Mouse (Mus musculus): Measurements from ENCODE around the gene Mdm1.
A peak's percentile ranks its signal among the peaks of the same experiment; 100 is the strongest.
"Not testable (repeated sequence)": the region's sequence is repeated elsewhere in the genome, so short reads cannot be mapped to it uniquely, and the experiment has no call there.

Gene Mdm1

DNA sequence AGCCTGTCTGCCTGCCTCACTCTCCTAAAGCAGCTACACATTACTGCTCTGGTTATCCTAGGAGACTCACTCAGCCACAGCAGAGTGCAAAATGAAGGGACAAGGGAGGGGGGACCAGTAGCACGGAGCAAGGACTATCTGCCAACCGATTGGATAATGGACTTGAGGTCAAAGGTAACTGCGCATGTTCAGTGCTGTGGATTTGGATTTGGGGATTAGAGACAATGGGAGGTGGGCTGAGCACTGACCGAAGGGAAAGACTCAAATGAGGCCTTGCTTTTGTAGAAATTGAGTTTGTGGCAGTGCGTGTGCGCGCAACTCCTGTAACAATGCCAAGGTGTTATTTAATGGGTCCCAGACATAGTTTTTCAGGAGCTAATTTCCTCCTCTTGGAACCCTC is 16.4 kb upstream of the Mdm1 start:
- no peak for DNase-seq (ENCODE audit: low spot score)

DNA sequence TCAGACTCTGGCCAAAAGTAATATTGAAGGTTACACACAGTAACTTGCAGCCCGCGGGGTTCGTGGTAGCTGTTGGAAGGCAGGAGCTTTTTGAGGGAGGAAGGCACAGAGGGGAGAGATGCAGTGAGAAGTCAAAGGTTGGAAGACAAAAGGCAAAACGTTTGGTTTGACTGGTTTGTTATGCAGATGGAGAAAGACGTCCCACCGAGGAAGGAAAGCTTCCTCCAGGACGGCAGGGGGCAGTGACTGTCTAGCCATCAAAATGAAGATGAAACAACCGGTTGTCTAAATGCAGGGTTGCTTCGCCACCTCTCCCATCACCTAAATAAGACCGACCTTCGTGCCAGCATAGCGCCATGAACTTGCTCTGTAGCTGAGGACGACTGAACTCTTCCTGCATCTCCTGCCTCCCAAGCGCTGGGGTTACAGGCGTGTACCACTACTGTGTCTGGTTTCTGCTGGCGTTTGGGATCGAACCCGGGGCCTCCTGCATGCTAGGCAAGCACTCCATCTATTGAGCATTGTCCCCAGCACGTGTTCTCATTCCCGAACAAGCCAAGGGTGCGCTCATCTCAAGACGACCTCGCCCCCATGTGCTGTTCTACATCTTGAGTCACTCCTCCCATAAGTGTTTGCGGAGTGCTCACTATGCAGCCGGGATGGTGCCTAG is 15.7 kb upstream of the Mdm1 start:
- no peak for DNase-seq (ENCODE audit: low spot score)

DNA sequence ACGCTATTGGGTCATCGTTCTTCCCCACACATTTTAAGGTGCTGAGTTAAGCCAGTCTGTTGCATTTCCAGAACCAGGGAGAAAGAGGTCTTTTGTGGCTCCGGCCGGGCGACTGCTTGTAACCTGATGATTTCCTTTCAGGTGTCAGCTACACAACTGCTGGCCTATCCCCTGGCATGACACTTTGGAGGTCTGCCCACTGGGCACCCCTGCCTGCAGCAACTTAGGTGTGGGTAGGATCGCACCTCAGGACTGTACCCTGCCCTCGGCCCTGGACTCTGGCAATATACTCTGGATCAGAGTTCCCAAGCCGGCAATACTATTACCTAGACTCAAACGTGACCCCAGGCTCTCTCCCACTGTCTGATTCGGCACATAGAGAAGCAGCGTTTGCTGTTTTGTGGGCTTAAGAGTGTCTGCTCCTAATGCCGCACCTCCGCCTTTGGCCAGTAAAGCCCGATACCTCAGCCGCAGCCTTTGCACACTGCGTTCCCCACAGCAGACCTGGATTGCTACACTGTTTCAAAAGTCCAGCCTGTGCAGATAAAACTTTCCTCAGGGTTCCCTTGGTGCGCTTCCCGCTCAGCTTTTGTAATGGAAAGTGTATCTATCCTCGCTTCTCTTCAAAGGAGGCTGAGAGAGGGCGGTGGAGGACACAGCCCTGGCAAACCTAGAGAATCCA is 12.5 kb upstream of the Mdm1 start:
- no peak for DNase-seq (ENCODE audit: low spot score)

DNA sequence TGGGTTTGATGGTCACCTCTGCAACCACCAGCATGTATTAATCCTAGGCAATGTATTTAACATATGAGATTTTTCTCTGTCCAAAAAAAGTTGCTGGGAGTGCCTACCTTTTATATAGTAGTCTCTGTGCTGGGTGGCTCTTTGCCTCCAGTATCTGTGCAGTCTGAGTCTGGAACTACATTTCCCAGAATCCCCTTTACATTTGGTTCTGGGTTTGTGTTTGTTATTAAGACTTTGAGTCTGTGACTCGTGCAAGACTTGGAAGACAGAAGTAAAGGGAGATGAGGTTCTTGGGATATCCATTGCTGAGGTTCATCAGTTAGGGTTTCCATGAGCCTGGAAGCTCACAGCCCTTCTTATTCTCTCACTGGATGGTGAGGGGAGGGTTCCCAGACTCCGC is 11.6 kb upstream of the Mdm1 start:
- DNase-seq (ENCODE audit: low spot score), result no peak

DNA sequence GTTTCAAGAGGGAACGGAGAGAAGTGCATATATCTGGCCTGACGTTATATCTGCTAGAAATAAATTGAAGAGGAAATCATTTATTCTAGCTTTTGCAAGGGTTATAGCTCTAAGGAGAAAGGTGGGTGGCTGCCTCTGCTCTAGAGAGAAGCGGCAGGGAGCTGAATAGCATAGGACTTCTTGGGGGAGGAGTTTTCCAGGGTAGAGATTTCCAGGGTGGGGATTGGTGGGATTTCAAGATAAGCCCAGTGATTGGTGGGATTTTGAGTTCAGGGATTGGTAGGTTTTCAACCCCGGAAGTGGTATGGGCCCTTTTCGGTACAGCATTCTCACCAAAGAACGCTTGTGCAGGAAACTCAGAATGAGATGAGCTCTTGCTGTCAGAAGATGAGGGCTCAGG is 8.6 kb upstream of the Mdm1 start:
- DNase-seq (ENCODE audit: low spot score), result no peak

DNA sequence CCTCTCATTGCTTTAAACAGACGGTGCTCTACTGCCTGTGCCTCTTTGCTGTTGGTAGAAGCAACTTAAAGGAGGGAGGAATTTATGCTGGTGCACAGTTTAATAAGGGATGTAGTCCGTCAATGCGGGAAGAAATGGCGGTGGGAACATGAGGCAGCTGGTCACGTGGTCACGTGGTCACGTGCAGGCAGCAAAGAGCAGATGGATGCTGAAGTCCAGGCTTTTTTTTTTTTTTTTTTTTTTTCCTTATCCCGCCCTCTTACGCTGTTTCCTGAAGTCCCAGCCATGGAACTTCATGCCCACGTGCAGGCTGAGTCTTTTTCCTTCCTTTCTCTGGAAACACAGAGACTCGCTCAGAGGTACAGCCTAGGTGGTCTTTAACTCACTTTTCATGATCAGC is 3.1 kb upstream of the Mdm1 start:
- DNase-seq (ENCODE audit: low spot score), result no peak

DNA sequence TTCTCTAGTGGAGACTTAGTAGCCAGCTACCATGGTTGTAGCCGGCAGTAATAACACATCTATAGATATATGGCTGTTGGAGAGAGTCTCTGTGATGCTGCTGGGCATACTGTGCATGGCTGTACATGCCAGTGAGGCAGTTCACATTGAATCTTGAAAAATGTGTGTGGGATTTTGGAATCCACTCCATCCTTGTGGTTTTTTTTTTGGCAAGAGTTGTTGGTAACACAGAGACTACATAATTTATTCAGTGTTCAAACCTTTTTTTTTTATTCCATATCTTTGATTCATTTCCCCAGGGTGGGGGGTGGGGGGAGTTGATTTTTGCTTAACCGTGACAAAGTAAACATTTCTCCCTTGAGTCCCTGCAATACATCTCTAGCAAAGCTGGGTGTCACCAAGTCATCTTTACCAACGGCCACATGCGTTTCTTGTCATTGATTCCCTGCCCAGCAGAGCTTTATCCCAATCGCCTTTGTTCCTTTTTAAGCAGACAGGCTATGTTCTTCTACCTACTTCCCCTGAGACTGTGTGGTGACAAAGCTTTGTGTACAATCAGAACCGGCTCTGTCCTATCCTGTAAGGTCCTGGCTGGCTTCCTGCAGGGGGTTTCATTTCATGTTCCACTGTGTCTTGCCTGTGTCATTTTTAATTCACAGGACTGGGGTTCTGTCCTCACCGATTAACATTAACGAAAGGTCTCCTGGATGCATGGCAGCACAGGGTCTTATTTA is 1.6 kb upstream of the Mdm1 start:
- no peak for DNase-seq (ENCODE audit: low spot score)

DNA sequence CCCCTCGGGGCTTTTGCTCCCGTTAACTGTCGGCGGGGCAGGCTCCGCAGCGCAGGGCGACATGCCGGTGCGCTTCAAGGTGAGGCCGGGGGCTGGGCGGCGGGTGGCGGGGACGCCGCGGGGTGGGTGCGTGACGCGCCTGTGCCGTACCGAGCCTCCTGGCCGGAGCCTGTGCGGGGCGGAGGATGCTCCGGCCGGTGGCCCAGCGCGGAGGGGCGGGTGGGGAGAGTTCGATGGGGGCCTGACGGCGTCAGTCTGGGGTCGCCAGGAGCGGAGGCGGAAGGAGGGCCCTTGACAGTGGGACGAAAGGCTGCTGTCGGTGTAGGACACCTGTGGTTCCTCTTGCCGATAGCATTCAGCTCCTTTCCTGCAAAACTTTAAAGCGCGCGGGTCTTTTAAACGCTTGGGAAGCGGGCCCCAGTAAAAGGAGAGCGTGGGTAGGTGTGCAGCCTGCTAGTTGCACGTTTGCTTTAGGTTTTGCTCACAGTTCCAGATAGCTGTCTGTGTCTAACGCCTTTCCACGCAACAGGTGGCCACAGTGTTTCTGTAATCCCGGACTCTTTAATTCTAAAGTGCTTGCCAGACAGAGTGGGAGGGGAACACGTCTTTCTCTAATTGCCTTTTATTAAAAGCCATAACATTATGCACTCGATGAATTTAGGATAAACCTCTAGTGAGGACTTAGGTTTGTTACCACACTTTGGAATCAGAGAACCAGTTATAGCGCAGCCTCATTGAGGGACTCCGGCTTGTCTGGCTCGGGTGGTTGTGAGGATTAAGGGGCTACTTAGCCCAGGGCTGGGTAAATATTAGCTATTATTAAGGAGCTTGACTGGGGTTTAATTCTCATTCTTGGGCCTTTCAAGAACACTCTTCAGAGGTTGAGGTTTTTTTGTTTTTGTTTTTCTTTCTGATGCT is 532 bp downstream of the Mdm1 start:
- DNase-seq (ENCODE audit: low spot score), result peak; percentile 28

DNA sequence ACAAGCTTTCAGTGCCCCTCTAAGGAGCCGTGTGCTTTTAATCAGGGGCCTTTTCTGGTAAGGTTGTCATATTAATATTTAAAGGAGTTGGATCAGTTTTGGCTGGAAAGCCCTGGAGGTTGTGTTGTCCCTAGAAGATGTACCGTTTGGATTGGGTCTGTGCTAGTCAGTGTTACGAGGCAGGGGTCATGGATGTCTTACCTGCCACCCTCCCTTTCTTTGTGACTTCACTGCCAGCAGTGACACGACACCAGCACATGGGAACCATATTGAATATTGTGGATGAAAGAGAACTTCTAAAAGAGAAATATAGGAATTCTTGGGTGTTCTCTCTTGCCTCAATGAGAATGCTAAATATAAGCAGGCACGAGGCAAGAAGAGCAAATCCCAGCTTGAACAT is 7.8 kb downstream of the Mdm1 start:
- DNase-seq (ENCODE audit: low spot score), result no peak

DNA sequence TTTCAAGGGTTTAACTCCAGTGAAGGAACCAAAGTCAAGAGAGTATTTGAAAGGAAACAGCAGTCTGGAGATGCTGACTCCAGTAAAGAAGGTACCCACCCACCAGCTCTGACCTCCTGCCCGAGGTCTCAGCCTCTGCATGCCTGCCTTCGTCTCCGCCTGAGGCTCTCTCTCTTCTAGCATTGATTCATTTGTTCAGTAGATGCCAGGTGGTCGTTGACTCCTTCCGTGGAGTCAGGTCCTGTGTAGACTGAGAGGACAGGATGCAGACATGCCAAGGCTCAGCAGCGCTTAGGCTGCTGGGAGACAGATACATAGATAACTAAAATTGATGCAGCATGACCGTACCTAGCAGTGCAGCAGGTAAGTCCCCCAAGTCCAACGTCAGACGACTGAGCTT is 9.3 kb downstream of the Mdm1 start:
- no peak for DNase-seq (ENCODE audit: low spot score)

DNA sequence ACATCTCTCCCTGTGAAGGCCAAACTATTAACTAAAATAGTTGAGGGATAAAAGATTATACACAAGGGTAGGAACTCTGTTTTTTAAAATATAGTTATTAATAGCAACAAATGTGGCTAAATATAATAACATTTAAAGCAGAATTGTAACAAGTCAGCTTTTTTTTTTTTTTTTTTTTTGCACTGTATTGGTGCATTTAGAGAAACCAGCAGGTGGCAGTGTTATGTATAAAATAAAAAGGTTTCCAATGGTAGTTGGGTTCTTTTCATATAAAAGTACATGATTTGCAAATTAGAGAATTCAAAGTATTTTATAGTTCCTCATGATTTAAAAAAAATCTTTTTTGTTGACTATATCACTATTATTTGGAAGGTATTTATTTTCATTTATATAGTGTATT is 14.3 kb downstream of the Mdm1 start:
- DNase-seq (ENCODE audit: low spot score), result no peak

DNA sequence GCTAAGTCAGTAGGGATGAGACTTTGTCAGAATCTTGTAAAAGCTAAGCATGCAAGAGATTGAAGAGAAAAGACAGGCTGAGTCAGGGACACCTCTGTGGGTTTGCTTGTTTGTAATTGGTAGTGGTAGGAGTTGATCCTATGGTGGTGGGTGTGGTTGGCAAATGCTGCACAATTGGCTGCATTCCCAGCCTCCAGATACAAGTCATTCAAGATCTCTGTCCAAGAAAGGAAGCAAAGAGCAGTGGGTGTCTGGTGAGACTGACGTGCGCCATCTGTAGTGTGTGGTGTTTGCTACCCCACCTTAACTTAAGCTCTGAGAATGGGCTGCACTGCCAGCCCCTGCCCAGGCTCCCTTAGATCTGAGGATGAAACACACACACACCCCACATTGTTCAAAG is 19.5 kb downstream of the Mdm1 start:
- DNase-seq (ENCODE audit: low spot score), result no peak

DNA sequence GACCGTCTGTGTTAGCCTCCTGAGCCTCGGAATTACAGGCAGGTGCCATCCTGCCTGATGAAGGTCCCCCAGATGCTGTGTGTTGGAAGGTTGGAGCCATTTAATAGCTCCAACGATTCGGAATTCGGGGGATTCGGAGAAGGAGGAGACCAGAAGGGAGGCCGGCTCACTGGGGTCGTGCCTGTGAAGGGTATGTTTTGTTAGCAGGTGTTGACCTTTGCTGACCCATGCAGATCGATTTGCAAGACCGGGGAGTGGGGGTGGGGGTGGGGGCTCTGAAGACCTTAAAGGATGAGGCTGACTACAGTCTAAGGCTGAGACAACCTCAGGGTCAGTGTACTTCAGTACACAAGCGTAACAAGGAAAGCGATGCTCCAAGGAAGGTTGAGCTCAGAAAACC is 27.6 kb downstream of the Mdm1 start:
- no peak for DNase-seq (ENCODE audit: low spot score)

DNA sequence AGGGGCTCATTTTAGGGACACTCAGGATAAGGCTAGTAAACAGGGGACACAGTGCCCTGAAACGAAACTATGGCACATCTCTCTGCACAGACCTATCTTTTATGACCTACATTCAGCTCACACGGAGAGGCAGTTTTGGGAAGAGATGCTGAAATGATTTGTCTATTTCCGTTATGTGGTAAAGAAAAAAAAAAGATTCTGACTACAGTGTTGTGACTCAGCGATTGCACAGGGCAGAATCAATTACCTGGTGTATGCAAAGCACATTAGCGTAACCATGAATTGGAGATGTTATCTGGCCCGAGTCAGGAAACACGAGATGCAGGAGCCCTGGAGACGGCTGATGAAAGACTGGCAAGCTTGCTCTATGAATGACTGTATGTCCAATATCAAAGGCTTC is 30.8 kb downstream of the Mdm1 start:
- DNase-seq (ENCODE audit: low spot score), result no peak

DNA sequence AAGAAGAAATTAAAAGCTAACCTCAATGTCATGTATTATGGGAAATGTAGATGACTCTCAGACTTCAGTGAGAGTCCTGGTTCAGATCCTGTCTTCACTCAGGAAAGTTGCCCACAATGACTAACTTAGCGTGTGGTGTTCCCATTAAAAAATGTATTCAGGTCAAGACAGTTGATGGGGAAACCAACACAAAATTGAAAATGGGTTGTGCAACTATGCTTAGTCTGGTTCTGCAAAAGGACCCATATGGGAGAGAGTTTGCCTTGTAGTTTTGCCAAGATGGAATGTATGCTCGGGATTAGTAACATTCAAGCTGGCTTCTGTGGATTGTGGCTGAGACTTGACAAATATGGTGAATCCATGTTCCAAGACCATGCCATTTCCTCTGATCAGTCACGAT is 31.3 kb downstream of the Mdm1 start:
- DNase-seq (ENCODE audit: low spot score), result no peak

DNA sequence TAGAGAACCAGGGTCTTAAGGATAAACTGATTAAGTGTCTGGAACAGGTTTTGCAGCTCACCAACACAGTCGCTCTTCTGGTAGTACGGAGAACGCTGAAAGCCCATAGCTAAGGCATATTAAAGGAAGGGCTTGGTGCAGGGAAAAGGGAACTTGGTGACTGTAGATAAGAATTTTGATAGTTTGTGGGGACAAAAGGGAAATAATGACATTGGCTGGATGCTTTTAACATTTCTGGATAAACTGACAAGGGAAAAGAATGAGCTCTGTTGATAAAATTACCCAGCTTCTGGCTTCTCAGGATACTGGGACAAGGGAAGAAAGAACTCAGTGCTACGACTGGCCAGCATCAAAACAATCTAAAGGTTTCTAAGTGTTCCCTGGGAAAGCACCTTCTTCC is 33.9 kb downstream of the Mdm1 start:
- DNase-seq (ENCODE audit: low spot score), result not testable (repeated sequence)

DNA sequence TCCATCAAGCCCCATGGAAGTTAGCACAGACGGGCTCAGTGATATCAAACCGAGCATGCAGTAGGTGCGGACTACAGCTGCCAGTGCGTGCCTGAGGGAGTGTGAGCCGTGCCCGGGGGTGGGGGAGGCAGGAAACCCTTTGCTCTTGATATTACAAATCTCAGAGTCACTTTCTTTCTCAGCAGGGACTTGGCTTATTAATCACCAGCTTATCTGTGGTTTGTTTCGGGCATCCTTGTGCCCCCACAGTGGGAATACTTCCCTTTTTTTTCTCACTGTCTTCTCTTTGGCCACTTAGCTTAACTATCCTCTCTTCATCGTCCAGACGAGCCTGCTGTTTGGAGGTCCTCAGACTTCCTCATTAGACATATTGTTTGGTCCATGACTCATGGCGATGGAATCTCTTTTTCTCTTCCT is 37.1 kb downstream of the Mdm1 start:
- no peak for DNase-seq (ENCODE audit: low spot score)

DNA sequence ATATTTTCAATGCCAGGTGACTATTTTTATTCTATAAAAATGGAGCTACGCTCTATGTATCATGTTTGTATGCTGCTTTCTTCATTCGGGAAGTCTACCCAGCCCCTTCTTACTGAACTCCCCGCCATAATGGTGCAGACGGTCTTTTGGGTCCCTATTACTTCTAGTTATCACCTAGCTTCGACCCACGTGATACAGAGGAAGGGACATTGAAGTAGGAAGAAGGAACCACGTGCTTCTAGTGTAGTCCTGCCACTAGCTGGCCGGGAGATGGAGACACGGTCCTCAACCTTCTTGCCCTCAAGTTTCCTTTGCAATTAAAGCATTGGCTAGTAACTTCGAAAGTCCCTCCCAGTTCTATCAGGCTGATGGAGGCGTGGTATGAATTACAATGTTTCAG is 37.7 kb downstream of the Mdm1 start:
- no peak for DNase-seq (ENCODE audit: low spot score)

DNA sequence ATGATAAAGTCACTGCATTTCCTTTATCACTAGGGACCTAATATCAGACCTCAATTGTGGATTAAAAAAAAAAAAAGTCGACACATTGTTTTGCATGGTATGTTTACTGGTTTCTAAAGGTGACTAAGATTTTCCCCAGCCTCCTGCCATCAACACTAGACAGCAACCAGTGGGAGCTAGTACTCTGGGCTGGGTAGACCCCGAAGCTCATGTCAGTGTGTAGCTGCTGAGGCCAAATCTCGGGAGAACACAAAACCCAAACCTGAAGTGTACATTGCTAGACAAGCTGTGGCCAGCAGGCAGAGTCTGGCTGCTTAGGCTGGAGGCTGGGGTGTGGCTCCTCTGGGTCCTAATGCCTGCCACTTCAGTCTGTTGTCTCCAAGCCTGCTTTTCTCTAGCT is 53.5 kb downstream of the Mdm1 start:
- DNase-seq (ENCODE audit: low spot score), result not testable (repeated sequence)

DNA sequence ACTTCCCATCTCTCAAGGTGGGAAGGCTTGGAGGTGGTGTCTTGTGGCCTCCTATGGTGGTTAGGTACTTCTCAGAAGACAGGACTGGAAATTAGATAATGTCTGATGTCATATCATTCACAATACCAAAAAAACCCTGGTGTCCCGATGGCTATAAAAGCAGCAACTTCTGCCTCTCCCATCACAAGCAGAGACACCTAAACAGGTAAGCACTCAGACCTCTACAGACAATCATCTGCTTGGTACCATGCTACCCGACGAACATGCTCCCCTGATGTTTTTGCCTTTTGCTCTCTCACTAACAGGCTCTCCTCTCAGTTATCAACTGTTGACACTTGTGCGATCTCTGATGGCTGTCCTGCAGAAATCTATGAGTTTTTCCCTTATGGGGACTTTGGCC is 63.0 kb downstream of the Mdm1 start, which contains the start of gene Il22:
Gene Il22, plus strand, starts transcription at position 301 of the 400 bp plus-strand sequence.
- DNase-seq (ENCODE audit: low spot score), result no peak

DNA sequence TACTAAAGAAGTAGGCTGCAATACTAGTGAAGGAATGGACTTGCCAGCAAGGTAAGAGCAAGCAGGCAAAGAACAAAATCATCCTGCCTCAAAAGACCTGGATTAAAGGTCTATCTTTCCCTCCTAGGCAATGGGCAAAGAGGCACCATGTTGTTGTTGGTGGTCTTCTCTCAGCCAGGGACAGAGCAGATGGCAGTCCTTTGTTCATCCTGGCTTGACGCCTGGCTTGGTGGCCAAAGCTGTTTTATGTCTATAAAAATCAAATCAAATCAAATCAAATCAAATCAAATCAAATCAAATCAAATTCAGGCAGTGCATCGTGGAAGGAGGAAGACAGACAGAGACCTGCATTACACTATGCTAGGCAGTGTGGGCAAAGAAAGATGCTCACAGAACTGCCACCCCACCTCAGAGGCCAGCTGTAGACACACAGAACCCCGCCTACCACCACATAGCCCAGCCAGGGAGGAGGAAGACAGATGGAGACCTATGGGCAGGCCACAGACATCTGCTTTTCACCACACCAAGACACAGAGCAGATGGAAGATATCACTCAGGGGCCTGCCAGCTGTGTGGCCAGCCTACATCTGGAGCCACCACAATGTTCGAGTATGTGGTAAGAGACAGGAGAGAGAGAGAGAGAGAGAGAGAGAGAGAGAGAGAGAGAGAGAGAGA is 74.2 kb downstream of the Mdm1 start:
- not testable (repeated sequence) for DNase-seq (ENCODE audit: low spot score)

All from lung, postnatal 25 days (tissue).